Mouse (Mus musculus) kidney, postnatal 0 days (tissue): ENCODE results near the gene Mfap2. TPM values are rescaled to one million over a fixed set of nuclear protein-coding genes. Genes with fewer than 3 reads are reported as not detected.

Source experiments
- ATAC-seq: fragments of 200-750 bp; cut with Nextera tagmentation; replicated peaks from 2 replicates; pipeline ENCODE4 v1.8.0; 2017; ENCODE audit warnings: low read depth, moderate number of reproducible peaks, moderate TSS enrichment, moderate library complexity; ENCODE audit not compliant: low FRiP score
- DNase-seq: peaks from one replicate; pipeline ENCODE4 v3.0.0-alpha.2; 2016; ENCODE audit warnings: low spot score
- H3K27ac ChIP-seq: fragments of 300-500 bp; sonication (generic); 2 replicates; pipeline ENCODE4 v1.5.1; 2014; ENCODE audit warnings: mild to moderate bottlenecking
- H3K27me3 ChIP-seq: fragments of 300-500 bp; sonication (generic); 2 replicates; pipeline ENCODE4 v1.6.1; 2014; ENCODE audit warnings: low read length, mixed read lengths; ENCODE audit not compliant: insufficient read depth
- H3K36me3 ChIP-seq: fragments of 300-500 bp; sonication (generic); 2 replicates; pipeline ENCODE4 v1.6.1; 2014; ENCODE audit warnings: low read length, mixed read lengths; ENCODE audit not compliant: insufficient read depth
- H3K4me1 ChIP-seq: fragments of 300-500 bp; sonication (generic); replicated peaks from 2 replicates; pipeline ENCODE4 v1.6.1; 2014; ENCODE audit warnings: antibody characterized with exemption, low read length, mixed read lengths; ENCODE audit not compliant: insufficient read depth
- H3K4me2 ChIP-seq: fragments of 300-500 bp; sonication (generic); 2 replicates; pipeline ENCODE4 v1.6.1; 2014; ENCODE audit warnings: mild to moderate bottlenecking, low read length, moderate library complexity, mixed read lengths
- H3K4me3 ChIP-seq: fragments of 300-500 bp; sonication (generic); replicated peaks from 2 replicates; pipeline ENCODE4 v1.5.1; 2014; ENCODE audit warnings: low read depth, low read length
- H3K9ac ChIP-seq: fragments of 300-500 bp; sonication (generic); 2 replicates; pipeline ENCODE4 v1.6.1; 2014; ENCODE audit warnings: low read depth, low read length
- H3K9me3 ChIP-seq: fragments of 300-500 bp; sonication (generic); replicated peaks from 2 replicates; pipeline ENCODE4 v1.6.1; 2016; ENCODE audit warnings: low read length, inconsistent platforms, mixed read lengths
- CTCF ChIP-seq: IDR thresholded peaks from 2 replicates; pipeline ENCODE4 v1.5.1; 2016; ENCODE audit warnings: antibody characterized with exemption, low read depth, mild to moderate bottlenecking, moderate library complexity
- WGBS: fragments of 180-500 bp; shearing (Covaris S2); extraction: QIAGEN DNeasy Blood & Tissue Kit; methylation state at CpG from one replicate; pipeline ENCODE4 v1.1.7; 2014; 5-methylcytosine and 5-hydroxymethylcytosine counted together
- polyA plus RNA-seq: library from polyadenylated mRNA; unstranded; fragments of >200 nt; fragmentation: Nextera tagmentation; extraction: Ambion mirVana; gene quantifications from 2 replicates; pipeline ENCODE4 v1.2.1, GENCODE M21; 2015

Gene Mfap2
- polyA plus RNA-seq, 1 experiment from 2014 or later, result 330 TPM

- no peak overlapping the region for H3K4me3 ChIP-seq
- WGBS, result 77% methylated on average over 9 of the region's 9 CpGs
- peaks cover 19% of the 10 kb centered on the region; the same call in 1 of the 2 replicates for H3K36me3 ChIP-seq
- TF ChIP-seq CTCF, result no peak
- no peaks in the 10 kb centered on the region for H3K9me3 ChIP-seq
- H3K4me1 ChIP-seq, result peaks cover 9% of the 10 kb centered on the region
- H3K4me2 ChIP-seq, result no peak overlapping the region
- no peak for DNase-seq
- ATAC-seq, result no peak
- no peak overlapping the region for H3K9ac ChIP-seq
- peak overlapping the region; percentile 83 for H3K27ac ChIP-seq
- H3K27me3 ChIP-seq, result no peaks in the 10 kb centered on the region
These were observed 46.1 kb upstream of the Mfap2 start for GRCm38 (mm10) chr4:140963941-140964597.

GRCm38 (mm10) chr4:140964620-140965019, 45.6 kb upstream of the Mfap2 start:
- H3K9ac ChIP-seq, result no peak overlapping the region
- ATAC-seq (no peak), DNase-seq (peak; percentile 88)
- H3K27me3 ChIP-seq, result no peaks in the 10 kb centered on the region
- peaks cover 9% of the 10 kb centered on the region for H3K4me1 ChIP-seq
- WGBS, result 17% methylated on average over 7 of the region's 7 CpGs
- peak overlapping the region; percentile 83; the same call in 1 of the 2 replicates for H3K27ac ChIP-seq
- H3K9me3 ChIP-seq, result no peaks in the 10 kb centered on the region
- H3K4me3 ChIP-seq, result no peak overlapping the region
- H3K4me2 ChIP-seq, result no peak overlapping the region
- peaks cover 19% of the 10 kb centered on the region; the same call in 1 of the 2 replicates for H3K36me3 ChIP-seq
- TF ChIP-seq CTCF, result peak; percentile 89

GRCm38 (mm10) chr4:140967386-140968159, 42.6 kb upstream of the Mfap2 start:
- DNase-seq (no peak), ATAC-seq (no peak)
- H3K4me2 ChIP-seq, result no peak overlapping the region
- H3K27me3 ChIP-seq, result no peaks in the 10 kb centered on the region
- peaks cover 3% of the 10 kb centered on the region; the same call in 1 of the 2 replicates for H3K4me1 ChIP-seq
- no peaks in the 10 kb centered on the region for H3K9me3 ChIP-seq
- H3K27ac ChIP-seq, result no peak overlapping the region
- H3K36me3 ChIP-seq, result peaks cover 40% of the 10 kb centered on the region; the same call in 1 of the 2 replicates
- no peak for TF ChIP-seq CTCF
- no peak overlapping the region for H3K9ac ChIP-seq
- 75% methylated on average over 11 of the region's 11 CpGs for WGBS
- no peak overlapping the region for H3K4me3 ChIP-seq

- H3K4me1 ChIP-seq, result no peaks in the 10 kb centered on the region
- no peak for TF ChIP-seq CTCF
- H3K36me3 ChIP-seq, result peaks cover 68% of the 10 kb centered on the region; the same call in 1 of the 2 replicates
- no peak overlapping the region for H3K4me3 ChIP-seq
- no peaks in the 10 kb centered on the region for H3K9me3 ChIP-seq
- no peak overlapping the region for H3K27ac ChIP-seq
- no peak overlapping the region for H3K4me2 ChIP-seq
- ATAC-seq (no peak), DNase-seq (no peak)
- no peaks in the 10 kb centered on the region for H3K27me3 ChIP-seq
- WGBS, result 87% methylated on average over 13 of the region's 13 CpGs
- H3K9ac ChIP-seq, result no peak overlapping the region
These were observed 38.5 kb upstream of the Mfap2 start for GRCm38 (mm10) chr4:140971691-140972090.

- H3K9ac ChIP-seq, result no peak overlapping the region
- no peak for ATAC-seq
- 89% methylated on average over 6 of the region's 6 CpGs for WGBS
These were observed 35.8 kb upstream of the Mfap2 start for GRCm38 (mm10) chr4:140974408-140974807.

GRCm38 (mm10) chr4:140975356-140975755, 34.9 kb upstream of the Mfap2 start:
- H3K4me3 ChIP-seq, result no peak overlapping the region
- ATAC-seq (no peak), DNase-seq (no peak)
- no peak overlapping the region for H3K9ac ChIP-seq
- no peak for TF ChIP-seq CTCF
- peaks cover 67% of the 10 kb centered on the region for H3K36me3 ChIP-seq
- H3K9me3 ChIP-seq, result no peaks in the 10 kb centered on the region
- no peak overlapping the region for H3K4me2 ChIP-seq
- 95% methylated on average over 7 of the region's 7 CpGs for WGBS
- no peaks in the 10 kb centered on the region for H3K4me1 ChIP-seq
- no peaks in the 10 kb centered on the region for H3K27me3 ChIP-seq
- H3K27ac ChIP-seq, result no peak overlapping the region

More at GRCm38 (mm10) chr4:140974408-140974807, 35.8 kb upstream of the Mfap2 start:
- no peak for DNase-seq
- no peaks in the 10 kb centered on the region for H3K9me3 ChIP-seq
- TF ChIP-seq CTCF, result no peak
- no peak overlapping the region for H3K4me2 ChIP-seq
- H3K4me1 ChIP-seq, result no peaks in the 10 kb centered on the region
- H3K4me3 ChIP-seq, result no peak overlapping the region
- H3K27me3 ChIP-seq, result no peaks in the 10 kb centered on the region
- peaks cover 65% of the 10 kb centered on the region for H3K36me3 ChIP-seq
- H3K27ac ChIP-seq, result no peak overlapping the region
